Comparison of ENCODE assay signal across 7 mouse cellular contexts in genomic region chr11:72795455-72796295, GRCm38 (mm10). TPM values are rescaled to one million over a fixed set of nuclear protein-coding genes. Genes with fewer than 3 reads are reported as not detected.
DNase-seq lines count a peak whose midpoint lies in the region; ATAC-seq and TF ChIP-seq lines count a peak whose summit lies in the region.

Gene Cyb5d2 (minus strand): TSS chr11:72796142.
Gene Zzef1 (plus strand): TSS chr11:72796226.

- H3K4me1 ChIP-seq in embryonic facial prominence, embryonic 10.5 days = peaks cover 17% of the 10 kb centered on the region
- 0 out of 2 replicates have a peak, but pooled peaks cover 3% of the 10 kb centered on the region for H3K4me1 ChIP-seq in intestine, postnatal 0 days (replicated peaks; ENCODE audit: control insufficient read depth, insufficient read depth, low read length)
- peaks cover 15% of the 10 kb centered on the region for H3K4me1 ChIP-seq in midbrain, embryonic 12.5 days
- H3K4me1 ChIP-seq in small intestine, adult 2 months (ENCODE audit: control insufficient read depth, insufficient read depth, insufficient read length, low read length) = peaks cover 12% of the 10 kb centered on the region; the same call in 1 of the 2 replicates

- H3K36me3 ChIP-seq in embryonic facial prominence, embryonic 10.5 days (replicated peaks) = no peaks in the 10 kb centered on the region
- H3K36me3 ChIP-seq in intestine, postnatal 0 days (ENCODE audit: control insufficient read depth, insufficient read depth) = no peaks in the 10 kb centered on the region
- no peaks in the 10 kb centered on the region for H3K36me3 ChIP-seq in midbrain, embryonic 12.5 days
- H3K36me3 ChIP-seq in small intestine, adult 2 months (ENCODE audit: control insufficient read depth, insufficient read depth, low read length) = no peaks in the 10 kb centered on the region

- under 1% methylated on average over 69 of the region's 69 CpGs for WGBS in embryonic facial prominence, embryonic 10.5 days
- under 1% methylated on average over 69 of the region's 69 CpGs for WGBS in intestine, postnatal 0 days
- WGBS in midbrain, embryonic 12.5 days = under 1% methylated on average over 69 of the region's 69 CpGs
- WGBS in small intestine, adult 2 months = under 1% methylated on average over 69 of the region's 69 CpGs

- peak; percentile 94 for DNase-seq in adrenal gland, postnatal 10 days
- DNase-seq in embryonic facial prominence, embryonic 10.5 days (ENCODE audit: low spot score) = peak; percentile 94
- DNase-seq in gonadal fat pad, adult 2 months (ENCODE audit: low read depth) = peak; percentile 76
- DNase-seq in left cerebral cortex, postnatal 4 days = peak; percentile 94

- intact Hi-C loops in left cerebral cortex, postnatal 4 days (cut with DNase I) = no loop called here

- peak; percentile 96 for ATAC-seq in intestine, postnatal 0 days
- ATAC-seq in midbrain, embryonic 12.5 days (ENCODE audit: low FRiP score, low read depth) = peak; percentile 94

- H3K4me3 ChIP-seq in embryonic facial prominence, embryonic 10.5 days = peak within 1 kb of the TSS; percentile 99
- peak within 1 kb of the TSS; percentile 98 for H3K4me3 ChIP-seq in intestine, postnatal 0 days (ENCODE audit: low read depth, low read length)
- H3K4me3 ChIP-seq in midbrain, embryonic 12.5 days = peak within 1 kb of the TSS; percentile 99
- peak within 1 kb of the TSS; percentile 85 for H3K4me3 ChIP-seq in small intestine, adult 2 months (ENCODE audit: low read depth, low read length)

- peak within 1 kb of the TSS; percentile 91 for H3K27ac ChIP-seq in embryonic facial prominence, embryonic 10.5 days (replicated peaks)
- H3K27ac ChIP-seq in intestine, postnatal 0 days (ENCODE audit: low read depth, low read length) = peak within 1 kb of the TSS; percentile 94
- H3K27ac ChIP-seq in midbrain, embryonic 12.5 days (replicated peaks) = peak within 1 kb of the TSS; percentile 70
- H3K27ac ChIP-seq in small intestine, adult 2 months (ENCODE audit: insufficient read depth, low read depth, low read length) = peak within 1 kb of the TSS; percentile 88

- H3K27me3 ChIP-seq in embryonic facial prominence, embryonic 10.5 days (replicated peaks; ENCODE audit: low read depth, poor library complexity, severe bottlenecking) = no peaks in the 10 kb centered on the region
- H3K27me3 ChIP-seq in intestine, postnatal 0 days (replicated peaks; ENCODE audit: control insufficient read depth, insufficient read depth, low read length) = no peaks in the 10 kb centered on the region
- H3K27me3 ChIP-seq in midbrain, embryonic 12.5 days = no peaks in the 10 kb centered on the region
- H3K27me3 ChIP-seq in small intestine, adult 2 months (ENCODE audit: control insufficient read depth, insufficient read depth, low read length) = no peaks in the 10 kb centered on the region

- TF ChIP-seq CTCF in intestine, postnatal 0 days (IDR thresholded peaks at IDR 0.05; ENCODE audit: low read depth) = no peak
- no peak for TF ChIP-seq CTCF in small intestine, adult 2 months (IDR thresholded peaks at IDR 0.05; ENCODE audit: extremely low read depth, insufficient read length, insufficient replicate concordance, low read depth, low read length)

- H3K4me2 ChIP-seq in intestine, postnatal 0 days (replicated peaks; ENCODE audit: low read depth) = peak within 1 kb of the TSS; percentile 83
- H3K4me2 ChIP-seq in midbrain, embryonic 12.5 days (replicated peaks) = peak within 1 kb of the TSS; percentile 87

- H3K9me3 ChIP-seq in embryonic facial prominence, embryonic 10.5 days = no peaks in the 10 kb centered on the region
- no peaks in the 10 kb centered on the region for H3K9me3 ChIP-seq in intestine, postnatal 0 days (ENCODE audit: control insufficient read depth)
- H3K9me3 ChIP-seq in midbrain, embryonic 12.5 days = no peaks in the 10 kb centered on the region

- H3K9ac ChIP-seq in intestine, postnatal 0 days (ENCODE audit: low read depth, low read length) = peak within 1 kb of the TSS; percentile 94
- peak within 1 kb of the TSS; percentile 92 for H3K9ac ChIP-seq in midbrain, embryonic 12.5 days (replicated peaks)

- TF ChIP-seq POLR2A in small intestine, adult 2 months (IDR thresholded peaks at IDR 0.05; ENCODE audit: low read depth, low read length) = peak; percentile 84

RNA-seq across cellular contexts. Expression of gene Cyb5d2, which starts in this region (rescaled TPM):
- 10 to 100 TPM; 11.4 to 16.0 TPM for total RNA-seq in adrenal gland, postnatal 10 days (2021)
- 3.9 and 4.5 TPM in 2 replicates for polyA plus RNA-seq in embryonic facial prominence, embryonic 10.5 days (2016; fragmentation: Nextera tagmentation; extraction: Ambion mirVana)
- polyA plus RNA-seq in gonadal fat pad, adult 2 months (2012; rRNA removed) = 8.2 and 8.4 TPM in 2 replicates
- polyA plus RNA-seq in intestine, postnatal 0 days (2015; fragmentation: Nextera tagmentation; extraction: Ambion mirVana) = 3.1 and 4.0 TPM in 2 replicates
- total RNA-seq in left cerebral cortex, postnatal 4 days (2021) = 1 to 10 TPM; 6.5 to 7.3 TPM
- polyA plus RNA-seq in midbrain, embryonic 12.5 days (2016; fragmentation: Nextera tagmentation; extraction: Ambion mirVana) = 5.0 and 5.1 TPM in 2 replicates
- polyA plus RNA-seq in small intestine, adult 2 months (2012; rRNA removed) = 2.1 and 5.5 TPM in 2 replicates

RNA-seq across cellular contexts. Expression of gene Zzef1, which starts in this region (rescaled TPM):
- 10 to 100 TPM; 26.4 to 39.9 TPM for total RNA-seq in adrenal gland, postnatal 10 days (2021)
- polyA plus RNA-seq in embryonic facial prominence, embryonic 10.5 days (2016; fragmentation: Nextera tagmentation; extraction: Ambion mirVana) = 6.4 and 7.1 TPM in 2 replicates
- polyA plus RNA-seq in gonadal fat pad, adult 2 months (2012; rRNA removed) = 19.5 and 19.7 TPM in 2 replicates
- 13.9 and 17.6 TPM in 2 replicates for polyA plus RNA-seq in intestine, postnatal 0 days (2015; fragmentation: Nextera tagmentation; extraction: Ambion mirVana)
- total RNA-seq in left cerebral cortex, postnatal 4 days (2021) = 10 to 100 TPM; 56.1 to 57.1 TPM
- polyA plus RNA-seq in midbrain, embryonic 12.5 days (2016; fragmentation: Nextera tagmentation; extraction: Ambion mirVana) = 11.9 and 12.7 TPM in 2 replicates
- 36.2 and 104 TPM in 2 replicates for polyA plus RNA-seq in small intestine, adult 2 months (2012; rRNA removed)

Comparison
In these comparisons a context has a peak if more than half of its experiments do, and no peak if none do; other contexts are left out.
1. Peak in every context shown above with its lines: DNase-seq, ATAC-seq, H3K4me3 ChIP-seq and H3K27ac ChIP-seq.